Mouse (Mus musculus) olfactory bulb, adult 2 months (tissue): ENCODE measurements at regions not wholly inside any gene's neighbourhood (a gene's known extent, or its start where the extent isn't known, plus 50 kb on each side); places are given as distances from the start of the nearest gene placed in this dataset.

Source experiments
- CTCF ChIP-seq: fragments of 200-500 bp; IDR thresholded peaks from 2 replicates; pipeline ENCODE4 v1.5.1; 2012; ENCODE audit warnings: low read depth, mild to moderate bottlenecking, low read length, moderate library complexity; ENCODE audit not compliant: insufficient read depth
- POLR2A ChIP-seq: fragments of 200-500 bp; IDR thresholded peaks from 2 replicates; pipeline ENCODE4 v1.6.1; 2012; ENCODE audit warnings: mild to moderate bottlenecking, low read depth, low read length, moderate library complexity; ENCODE audit not compliant: insufficient read depth

- TF ChIP-seq CTCF (no peak), POLR2A (no peak)
These were observed 62.4 kb upstream of the Sall1 start for GRCm38 (mm10) chr8:89106346-89106745.
